Mouse (Mus musculus): ENCODE data around the gene Acadm. TPM values are rescaled to one million over a fixed set of nuclear protein-coding genes. Genes with fewer than 3 reads are reported as not detected.

Gene Acadm
- 0.07 and 0.27 TPM in 2 replicates for polyA plus RNA-seq (2012)

DNA sequence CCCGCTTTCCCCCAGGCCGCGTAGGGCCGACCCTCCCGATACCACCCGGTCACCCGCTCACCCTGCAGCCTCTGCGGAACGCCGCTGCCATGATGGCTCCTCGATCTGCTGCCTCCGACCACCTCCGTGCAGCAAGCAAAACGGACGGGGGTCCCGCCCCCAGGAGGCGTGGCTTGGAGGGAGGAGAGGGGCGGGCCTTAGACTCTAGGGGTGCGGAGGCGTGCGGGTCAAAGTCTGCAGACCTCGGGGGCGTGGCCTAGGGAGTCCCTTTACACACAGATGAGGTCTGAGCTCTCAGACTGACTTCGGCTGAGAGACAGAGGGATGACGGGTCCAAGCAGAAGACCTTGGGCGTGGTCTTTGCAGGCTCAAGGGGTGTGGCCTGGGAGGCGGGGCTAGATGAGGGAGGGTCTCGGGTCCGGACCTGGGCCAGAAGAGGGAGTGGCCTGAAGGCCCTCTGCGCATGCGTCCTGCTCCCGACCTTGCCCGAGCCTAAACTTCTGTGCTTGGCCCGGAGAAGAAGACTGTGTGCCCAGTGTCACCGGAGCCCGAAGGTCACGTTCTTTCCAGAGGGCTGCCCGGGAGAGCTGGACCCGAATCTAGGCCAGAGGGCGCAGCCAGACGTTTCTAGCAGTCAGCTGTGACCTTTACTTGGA, at the start of gene Acadm:
Gene Acadm, minus strand, starts transcription at position 298 of the 656 bp plus-strand sequence.
- no peak for TF ChIP-seq GATA1 (IDR thresholded peaks at IDR 0.05; ENCODE audit: low read length)
- no peak for TF ChIP-seq TAL1 (IDR thresholded peaks at IDR 0.05; ENCODE audit: low read length)

DNA sequence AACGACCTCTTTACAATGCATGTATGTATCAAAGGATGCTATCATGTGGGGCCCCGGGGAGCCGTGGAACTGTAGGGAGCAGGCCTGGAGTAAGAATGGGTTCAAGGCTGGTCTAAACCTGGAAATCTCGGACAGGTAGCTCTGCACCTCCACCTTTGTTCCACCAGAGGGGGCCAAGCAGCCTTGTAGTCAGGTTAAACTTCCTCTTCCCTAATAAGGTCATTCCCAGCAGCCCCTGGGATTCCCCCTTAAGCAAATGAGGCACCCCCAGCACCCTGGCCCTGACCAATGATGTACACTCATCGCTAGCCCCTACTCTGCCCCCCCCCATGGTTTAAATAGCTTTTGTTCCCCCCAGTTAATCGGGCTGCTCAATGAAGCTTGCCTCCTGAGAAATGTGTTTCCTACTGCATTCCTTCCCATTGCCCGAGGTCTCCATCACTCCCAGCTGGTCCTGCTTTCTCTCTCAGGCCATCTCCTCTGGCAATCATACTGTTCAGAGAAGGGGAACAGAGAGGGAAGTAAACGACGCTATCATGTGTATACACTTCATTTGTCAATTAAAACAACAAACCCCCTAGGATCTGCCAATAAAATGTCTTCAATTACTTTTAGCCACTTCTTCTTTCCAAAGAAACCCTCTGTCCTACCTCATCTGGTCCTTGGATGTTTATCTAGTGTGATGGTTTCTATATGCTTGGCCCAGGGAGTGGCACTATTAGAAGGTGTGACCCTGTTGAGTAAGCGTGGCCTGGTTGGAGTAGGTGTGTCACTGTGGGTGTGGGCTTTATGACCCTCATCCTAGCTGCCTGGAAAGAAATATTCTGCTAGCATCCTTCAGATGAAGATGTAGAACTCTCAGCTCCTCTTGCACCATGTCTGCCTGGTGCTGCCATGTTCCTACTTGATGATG, 40.3 kb upstream of the Acadm start:
- Histone ChIP-seq H3K4me1 (ENCODE audit: control insufficient read depth) (peaks cover 2% of the 10 kb centered on the region; the same call in 1 of the 2 replicates), H3K36me3 (ENCODE audit: control insufficient read depth) (no peaks in the 10 kb centered on the region), H3K4me3 (replicated peaks) (no peak overlapping the region), H3K9me3 (ENCODE audit: control insufficient read depth, low read length) (no peaks in the 10 kb centered on the region), H3K27me3 (ENCODE audit: control insufficient read depth) (peaks cover 6% of the 10 kb centered on the region)
- TF ChIP-seq TAL1 (IDR thresholded peaks at IDR 0.05; ENCODE audit: low read length), result no peak
- no peak for TF ChIP-seq GATA1 (IDR thresholded peaks at IDR 0.05; ENCODE audit: low read length)

More for the DNA sequence above, at the start of gene Acadm:
- H3K4me1 ChIP-seq (ENCODE audit: control insufficient read depth), result peaks cover 49% of the 10 kb centered on the region
- H3K27me3 ChIP-seq (ENCODE audit: control insufficient read depth), result no peaks in the 10 kb centered on the region
- no peaks in the 10 kb centered on the region for H3K9me3 ChIP-seq (ENCODE audit: control insufficient read depth, low read length)
- peak within 1 kb of the TSS; percentile 86 for H3K4me3 ChIP-seq (replicated peaks)
- H3K36me3 ChIP-seq (ENCODE audit: control insufficient read depth), result peaks cover 4% of the 10 kb centered on the region

DNA sequence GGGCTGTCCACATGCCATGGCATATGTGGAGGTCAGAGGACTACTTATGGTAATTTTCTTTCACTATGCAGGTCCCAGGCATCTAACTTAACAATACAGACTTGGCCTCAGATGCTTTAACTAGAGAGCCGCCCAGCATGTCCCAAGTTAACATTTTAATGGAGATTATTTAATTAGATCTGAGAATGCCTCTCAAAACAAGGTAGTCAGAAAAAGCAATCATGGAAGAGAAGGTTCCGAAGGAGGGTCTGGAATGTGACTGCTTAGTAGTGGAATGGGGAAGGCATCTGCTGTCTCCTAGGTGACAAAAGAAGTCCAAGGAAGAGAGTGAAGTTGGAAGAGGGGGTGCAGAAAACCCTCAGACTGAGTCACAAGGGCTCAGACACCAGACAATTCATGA, 36.2 kb upstream of the Acadm start:
- Histone ChIP-seq H3K9me3 (ENCODE audit: control insufficient read depth, low read length) (no peaks in the 10 kb centered on the region), H3K36me3 (ENCODE audit: control insufficient read depth) (no peaks in the 10 kb centered on the region), H3K4me3 (replicated peaks) (no peak overlapping the region), H3K27me3 (ENCODE audit: control insufficient read depth) (peaks cover 26% of the 10 kb centered on the region), H3K4me1 (ENCODE audit: control insufficient read depth) (peaks cover 2% of the 10 kb centered on the region; the same call in 1 of the 2 replicates)
- TF ChIP-seq TAL1 (IDR thresholded peaks at IDR 0.05; ENCODE audit: low read length) (no peak), GATA1 (IDR thresholded peaks at IDR 0.05; ENCODE audit: low read length) (no peak)

DNA sequence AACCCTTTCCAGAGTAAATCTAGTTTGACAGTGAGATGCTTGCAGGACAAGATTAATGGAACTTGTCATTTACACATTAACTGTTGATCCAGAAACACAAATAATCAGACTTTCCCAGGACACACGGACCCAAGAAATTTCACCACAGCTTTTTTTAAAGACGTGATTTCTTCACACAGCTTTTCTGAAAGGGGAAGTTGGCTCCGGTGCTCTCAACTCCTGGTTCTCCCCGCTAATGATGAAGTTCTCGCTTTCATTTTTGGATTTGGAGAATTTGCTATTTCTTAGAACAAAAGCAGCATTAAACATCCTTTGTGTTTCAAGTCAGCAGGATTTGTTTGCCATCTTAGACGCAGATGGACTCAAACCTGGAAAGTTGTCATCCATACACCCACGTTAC, 31.4 kb upstream of the Acadm start:
- H3K36me3 ChIP-seq (ENCODE audit: control insufficient read depth), result no peaks in the 10 kb centered on the region
- H3K9me3 ChIP-seq (ENCODE audit: control insufficient read depth, low read length), result peaks cover 3% of the 10 kb centered on the region; the same call in 1 of the 2 replicates
- H3K27me3 ChIP-seq (ENCODE audit: control insufficient read depth), result peaks cover 70% of the 10 kb centered on the region
- H3K4me1 ChIP-seq (ENCODE audit: control insufficient read depth), result peaks cover 4% of the 10 kb centered on the region
- no peak overlapping the region for H3K4me3 ChIP-seq (replicated peaks)
- TF ChIP-seq TAL1 (IDR thresholded peaks at IDR 0.05; ENCODE audit: low read length), result no peak
- TF ChIP-seq GATA1 (IDR thresholded peaks at IDR 0.05; ENCODE audit: low read length), result no peak

DNA sequence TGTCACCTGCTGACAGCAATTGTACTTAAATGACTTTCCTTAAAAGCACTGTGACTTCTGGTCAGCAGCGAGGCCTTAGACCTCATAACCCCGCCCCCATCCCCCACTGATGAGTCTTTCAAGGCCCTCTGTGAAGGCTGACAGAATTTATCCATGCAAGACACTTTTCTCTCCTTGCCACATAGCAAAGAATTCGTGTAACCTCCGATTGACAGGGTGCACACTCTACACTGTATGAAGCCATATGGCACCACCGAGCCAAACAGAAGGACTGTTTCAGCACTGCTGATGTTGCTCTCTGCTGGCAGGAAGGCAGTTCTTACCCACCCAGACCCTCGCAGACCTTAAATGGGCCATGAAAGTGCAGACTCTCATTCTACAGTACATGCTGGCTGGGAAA, 30.6 kb upstream of the Acadm start:
- Histone ChIP-seq H3K27me3 (ENCODE audit: control insufficient read depth) (peaks cover 75% of the 10 kb centered on the region), H3K36me3 (ENCODE audit: control insufficient read depth) (no peaks in the 10 kb centered on the region), H3K9me3 (ENCODE audit: control insufficient read depth, low read length) (peaks cover 3% of the 10 kb centered on the region; the same call in 1 of the 2 replicates), H3K4me3 (replicated peaks) (no peak overlapping the region), H3K4me1 (ENCODE audit: control insufficient read depth) (peaks cover 4% of the 10 kb centered on the region)
- no peak for TF ChIP-seq GATA1 (IDR thresholded peaks at IDR 0.05; ENCODE audit: low read length)
- TF ChIP-seq TAL1 (IDR thresholded peaks at IDR 0.05; ENCODE audit: low read length), result no peak

DNA sequence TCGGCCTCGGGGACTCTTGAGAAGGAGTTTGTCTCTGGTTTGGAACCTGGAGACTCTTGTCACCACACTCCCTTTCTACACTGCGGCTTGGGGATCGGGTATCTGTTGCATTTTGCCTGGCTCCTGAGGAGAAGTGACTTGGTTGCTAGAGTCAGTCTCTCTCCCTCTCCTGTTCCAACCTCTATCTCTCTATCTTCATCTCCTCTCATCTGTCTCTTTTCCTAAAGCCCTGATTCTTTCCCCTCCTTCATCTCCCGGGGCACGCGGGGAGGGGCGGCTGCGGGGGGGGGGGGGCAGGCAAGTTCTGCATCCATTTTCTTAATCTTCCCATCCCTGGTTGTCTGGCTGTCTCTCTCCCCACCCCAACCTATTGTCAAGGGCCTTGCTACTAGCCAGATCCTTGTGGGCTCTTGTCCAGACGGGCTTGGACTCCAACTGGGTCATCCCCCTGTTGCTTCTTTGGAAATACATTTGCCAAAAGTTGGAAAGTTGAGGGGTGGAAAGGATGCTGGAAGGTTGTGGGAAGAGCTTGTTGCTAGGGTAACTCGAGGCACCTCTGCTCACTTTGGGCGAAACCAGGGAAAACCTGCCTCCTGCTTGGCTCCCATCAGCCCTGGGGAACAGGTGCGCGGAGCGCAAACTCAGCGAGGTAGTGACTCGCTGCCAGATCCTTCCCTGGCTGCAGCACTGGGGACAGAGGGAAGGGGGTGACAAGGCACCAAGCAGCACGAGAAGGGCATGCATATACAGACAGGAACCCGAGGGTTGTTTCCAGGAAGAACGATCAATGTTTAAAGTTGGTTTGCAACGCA, 29.7 kb upstream of the Acadm start:
- peaks cover 4% of the 10 kb centered on the region for H3K4me1 ChIP-seq (ENCODE audit: control insufficient read depth)
- no peak overlapping the region for H3K4me3 ChIP-seq (replicated peaks)
- TF ChIP-seq TAL1 (IDR thresholded peaks at IDR 0.05; ENCODE audit: low read length) (no peak), GATA1 (IDR thresholded peaks at IDR 0.05; ENCODE audit: low read length) (no peak)
- H3K27me3 ChIP-seq (ENCODE audit: control insufficient read depth), result peaks cover 72% of the 10 kb centered on the region
- H3K36me3 ChIP-seq (ENCODE audit: control insufficient read depth), result no peaks in the 10 kb centered on the region
- H3K9me3 ChIP-seq (ENCODE audit: control insufficient read depth, low read length), result peaks cover 5% of the 10 kb centered on the region; the same call in 1 of the 2 replicates

DNA sequence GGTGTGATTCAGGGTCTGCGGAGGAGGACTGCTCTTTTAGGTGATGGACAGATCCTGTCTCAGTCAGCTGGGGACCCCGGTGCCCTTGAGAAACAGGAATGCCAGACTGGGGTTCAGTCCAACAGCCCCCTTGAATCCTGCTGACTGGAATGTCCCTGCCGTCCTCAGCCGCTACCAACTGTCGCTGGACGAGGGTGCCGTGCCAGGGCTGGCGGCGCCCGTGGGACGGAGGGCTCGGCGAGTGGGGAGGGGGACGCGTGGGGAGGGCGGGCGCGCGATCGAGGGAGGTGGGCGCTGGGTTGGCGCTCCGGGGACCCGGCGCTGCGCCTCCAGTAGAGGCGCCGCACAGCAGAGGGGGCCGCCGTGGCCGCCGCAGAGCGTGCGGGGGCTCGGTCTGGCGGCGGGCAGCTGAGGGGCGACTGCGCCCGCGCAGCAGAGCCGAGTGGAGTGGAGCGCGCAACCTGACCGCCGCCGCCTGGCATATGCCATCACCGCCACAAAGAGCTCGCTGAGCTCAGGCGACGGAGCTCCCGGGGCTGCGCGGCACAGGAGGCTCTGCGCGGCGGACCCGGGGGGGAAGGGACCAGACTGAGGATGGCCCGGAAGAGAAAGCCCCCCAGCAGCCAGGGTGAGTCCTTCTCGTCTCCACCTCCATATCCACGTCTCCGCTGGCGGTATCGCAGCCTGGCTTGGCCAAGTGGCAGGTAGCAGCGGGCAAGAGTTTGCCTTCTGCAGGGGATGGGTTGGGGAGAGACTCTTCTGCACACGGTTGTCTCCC, 28.9 kb upstream of the Acadm start, which contains the start of gene Slc44a5:
Gene Slc44a5, plus strand, starts transcription at position 266 of the 778 bp plus-strand sequence.
- H3K27me3 ChIP-seq (ENCODE audit: control insufficient read depth), result peaks cover 70% of the 10 kb centered on the region

DNA sequence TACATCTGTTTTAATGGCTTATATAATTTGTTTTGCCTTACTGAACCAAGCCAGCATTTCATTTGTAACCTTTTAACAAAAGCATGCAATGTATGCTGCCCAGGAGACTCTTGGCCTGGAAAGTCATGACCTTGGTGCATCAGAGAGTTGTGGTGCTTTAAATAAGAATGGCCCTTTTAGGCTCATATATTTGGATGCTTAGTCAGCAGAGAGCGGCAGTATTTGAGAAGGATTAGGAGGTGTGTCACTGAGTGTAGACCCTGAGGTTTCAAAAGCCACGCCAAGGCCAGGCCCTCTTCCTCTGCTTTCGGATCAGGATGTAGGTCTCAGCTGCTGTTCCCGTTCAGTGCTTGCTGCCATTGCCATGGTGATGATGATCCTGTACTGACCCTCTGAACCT, 25.0 kb upstream of the Acadm start:
- Histone ChIP-seq H3K4me1 (ENCODE audit: control insufficient read depth) (peaks cover 4% of the 10 kb centered on the region), H3K36me3 (ENCODE audit: control insufficient read depth) (no peaks in the 10 kb centered on the region), H3K27me3 (ENCODE audit: control insufficient read depth) (peaks cover 44% of the 10 kb centered on the region), H3K9me3 (ENCODE audit: control insufficient read depth, low read length) (peaks cover 5% of the 10 kb centered on the region; the same call in 1 of the 2 replicates), H3K4me3 (replicated peaks) (no peak overlapping the region)
- TF ChIP-seq GATA1 (IDR thresholded peaks at IDR 0.05; ENCODE audit: low read length) (no peak), TAL1 (IDR thresholded peaks at IDR 0.05; ENCODE audit: low read length) (no peak)

More for the DNA sequence above, 28.9 kb upstream of the Acadm start, which contains the start of gene Slc44a5:
- H3K4me3 ChIP-seq (replicated peaks), result no peak within 1 kb of the TSS
- no peak for TF ChIP-seq GATA1 (IDR thresholded peaks at IDR 0.05; ENCODE audit: low read length)
- no peak for TF ChIP-seq TAL1 (IDR thresholded peaks at IDR 0.05; ENCODE audit: low read length)
- peaks cover 4% of the 10 kb centered on the region for H3K4me1 ChIP-seq (ENCODE audit: control insufficient read depth)
- peaks cover 5% of the 10 kb centered on the region; the same call in 1 of the 2 replicates for H3K9me3 ChIP-seq (ENCODE audit: control insufficient read depth, low read length)
- H3K36me3 ChIP-seq (ENCODE audit: control insufficient read depth), result no peaks in the 10 kb centered on the region

All from erythroblast, embryonic 14.5 days (primary cell).